Comparison of ENCODE assay signal across 20 mouse cellular contexts in genomic region chr1:144488223-144488835, GRCm38 (mm10).
DNase-seq lines count a peak whose midpoint lies in the region; ATAC-seq and TF ChIP-seq lines count a peak whose summit lies in the region.
"Had no signal": no experiment of that assay in that cellular context is flagged by ENCODE, and none has a peak within 500 bp of the region (broad histone marks: within the 10 kb centered on the region; RNA-seq: fewer than 3 reads in every experiment).

No protein-coding gene starts in this region.

- no peak for TF ChIP-seq POLR2A in brain, embryonic 14.5 days (IDR thresholded peaks at IDR 0.05; ENCODE audit: borderline replicate concordance, extremely low read depth, insufficient read depth, insufficient read length, poor library complexity, severe bottlenecking)

- 51% methylated on average over 5 of the region's 5 CpGs for WGBS in forebrain, embryonic 14.5 days
- whole genome bisulfite sequencing in forebrain, embryonic 10.5 days: 93% methylated on average over 5 of the region's 5 CpGs

- no peaks in the 10 kb centered on the region for H3K27me3 ChIP-seq in forebrain, embryonic 14.5 days (replicated peaks; ENCODE audit: control insufficient read depth, insufficient read depth, low read length)
- no peaks in the 10 kb centered on the region for H3K27me3 ChIP-seq in forebrain, embryonic 10.5 days (ENCODE audit: poor library complexity, severe bottlenecking)
- H3K27me3 ChIP-seq: embryonic facial prominence, embryonic 13.5 days; embryonic facial prominence, embryonic 15.5 days had no signal

- H3K4me2 ChIP-seq in forebrain, embryonic 14.5 days (ENCODE audit: low read length): no peak overlapping the region
- H3K4me2 ChIP-seq: embryonic facial prominence, embryonic 13.5 days; embryonic facial prominence, embryonic 15.5 days had no signal

- no peak for TF ChIP-seq CTCF in brain, embryonic 14.5 days (IDR thresholded peaks at IDR 0.05; ENCODE audit: borderline replicate concordance, extremely low read depth, insufficient read depth, insufficient read length)

- no peaks in the 10 kb centered on the region for H3K9me3 ChIP-seq in forebrain, embryonic 14.5 days (replicated peaks; ENCODE audit: control insufficient read depth, low read length)
- no peaks in the 10 kb centered on the region for H3K9me3 ChIP-seq in forebrain, embryonic 10.5 days
- H3K9me3 ChIP-seq: embryonic facial prominence, embryonic 13.5 days; embryonic facial prominence, embryonic 15.5 days had no signal

- no peaks in the 10 kb centered on the region for H3K4me1 ChIP-seq in forebrain, embryonic 14.5 days (ENCODE audit: control insufficient read depth, insufficient read depth, low read length)
- H3K4me1 ChIP-seq in forebrain, embryonic 10.5 days: no peaks in the 10 kb centered on the region
- H3K4me1 ChIP-seq: embryonic facial prominence, embryonic 13.5 days; embryonic facial prominence, embryonic 15.5 days had no signal

- peak; percentile 38 for DNase-seq in forebrain, embryonic 14.5 days (ENCODE audit: low spot score)
- DNase-seq in forebrain, embryonic 10.5 days (ENCODE audit: extremely low spot score, low spot score): no peak
- no peak for DNase-seq in frontal cortex, postnatal 10 days (ENCODE audit: low spot score in 2 of 2)
- DNase-seq in brain, embryonic 14.5 days (ENCODE audit: low read depth): peak; percentile 62
- peak; percentile 23 for DNase-seq in telencephalon, adult 2 months (ENCODE audit: low read depth, low spot score)
- no peak for DNase-seq in kidney, adult 8-10 months
- DNase-seq: adrenal gland, adult 2 months; adrenal gland, postnatal 10 days; adrenal gland, postnatal 25 days; cerebellum, adult 11 months; cerebellum, adult 18-20 months; cerebellum, adult 9-10 months; cerebellum, postnatal 10 days; cerebellum, postnatal 25 days; embryo, embryonic 11 days; forebrain, postnatal 0 days had no signal

- H3K4me3 ChIP-seq in forebrain, embryonic 14.5 days (ENCODE audit: low read depth, low read length): no peak overlapping the region
- H3K4me3 ChIP-seq in forebrain, embryonic 10.5 days: no peak overlapping the region
- H3K4me3 ChIP-seq: embryonic facial prominence, embryonic 13.5 days; embryonic facial prominence, embryonic 15.5 days had no signal

- peak; percentile 44; the same call in 1 of the 2 replicates for ATAC-seq in forebrain, embryonic 14.5 days
- peak; percentile 98 for ATAC-seq in frontal cortex, adult (ENCODE audit: low TSS enrichment)
- ATAC-seq in inflammation-experienced regulatory T-cells, adult 6 months: no peak
- ATAC-seq: forebrain, postnatal 0 days had no signal

- no peak overlapping the region for H3K9ac ChIP-seq in forebrain, embryonic 14.5 days (ENCODE audit: low read length)
- H3K9ac ChIP-seq: embryonic facial prominence, embryonic 13.5 days; embryonic facial prominence, embryonic 15.5 days; forebrain, postnatal 0 days had no signal

- H3K27ac ChIP-seq in forebrain, embryonic 14.5 days (ENCODE audit: low read depth, low read length): no peak overlapping the region
- H3K27ac ChIP-seq in forebrain, embryonic 10.5 days: no peak overlapping the region
- H3K27ac ChIP-seq: embryonic facial prominence, embryonic 13.5 days; embryonic facial prominence, embryonic 15.5 days had no signal

- no peaks in the 10 kb centered on the region for H3K36me3 ChIP-seq in forebrain, embryonic 14.5 days (ENCODE audit: control insufficient read depth, insufficient read depth, low read length)
- H3K36me3 ChIP-seq in forebrain, embryonic 10.5 days (replicated peaks): no peaks in the 10 kb centered on the region
- H3K36me3 ChIP-seq: embryonic facial prominence, embryonic 13.5 days; embryonic facial prominence, embryonic 15.5 days had no signal

Comparison
In these comparisons a context has a peak if more than half of its experiments do, and no peak if none do; other contexts are left out.
1. DNase-seq: peak in forebrain, embryonic 14.5 days (single experiment), brain, embryonic 14.5 days (single experiment) and telencephalon, adult 2 months (single experiment); none in forebrain, embryonic 10.5 days (single experiment), frontal cortex, postnatal 10 days (0 of 2) and kidney, adult 8-10 months (0 of 2).